21 mouse cellular contexts compared by ENCODE assay signal in genomic region chr5:20876934-20877426, GRCm38 (mm10).
"Had no signal": no experiment of that assay in that cellular context is flagged by ENCODE, and none has a peak within 500 bp of the region (broad histone marks: within the 10 kb centered on the region; RNA-seq: fewer than 3 reads in every experiment).

No protein-coding gene starts in this region.

- H3K27ac ChIP-seq: lung, embryonic 15.5 days; macrophage; midbrain, embryonic 10.5 days; midbrain, embryonic 12.5 days; neural tube, embryonic 13.5 days; neural tube, embryonic 15.5 days had no signal

- H3K9me3 ChIP-seq: lung, embryonic 15.5 days; midbrain, embryonic 10.5 days; midbrain, embryonic 12.5 days; neural tube, embryonic 13.5 days; neural tube, embryonic 15.5 days had no signal

- DNase-seq: lung, adult 2 months; lung, postnatal 14 days; lung, postnatal 36 days; midbrain, embryonic 14.5 days; retina, postnatal 1 day; right cerebral cortex, adult 18-20 months; right cerebral cortex, postnatal 25 days; right cerebral cortex, postnatal 4 days; spleen, adult 18-20 months; thymus, adult 18-20 months; thymus, postnatal 14 days; thymus, postnatal 36 days had no signal

- ATAC-seq: lung, postnatal 0 days; midbrain, embryonic 16.5 days had no signal

- H3K36me3 ChIP-seq: lung, embryonic 15.5 days; midbrain, embryonic 12.5 days; neural tube, embryonic 13.5 days; neural tube, embryonic 15.5 days had no signal

- H3K27me3 ChIP-seq: lung, embryonic 15.5 days; midbrain, embryonic 12.5 days; neural tube, embryonic 13.5 days; neural tube, embryonic 15.5 days had no signal

- H3K9ac ChIP-seq: lung, embryonic 15.5 days; midbrain, embryonic 12.5 days; neural tube, embryonic 13.5 days; neural tube, embryonic 15.5 days had no signal

- H3K4me3 ChIP-seq: lung, embryonic 15.5 days; midbrain, embryonic 10.5 days; midbrain, embryonic 12.5 days; myocyte; neural tube, embryonic 13.5 days; neural tube, embryonic 15.5 days had no signal
